26 mouse cellular contexts compared by ENCODE assay signal in genomic region chr11:15250022-15250421, GRCm38 (mm10).
DNase-seq lines count a peak whose midpoint lies in the region; ATAC-seq and TF ChIP-seq lines count a peak whose summit lies in the region.
"Had no signal": no experiment of that assay in that cellular context is flagged by ENCODE, and none has a peak within 500 bp of the region (broad histone marks: within the 10 kb centered on the region; RNA-seq: fewer than 3 reads in every experiment).

No protein-coding gene starts in this region.

- no peak overlapping the region for H3K4me2 ChIP-seq in limb, embryonic 14.5 days (replicated peaks; ENCODE audit: low read depth, low read length, severe bottlenecking)
- H3K4me2 ChIP-seq in embryonic facial prominence, embryonic 14.5 days (ENCODE audit: low read depth, low read length), result no peak overlapping the region
- H3K4me2 ChIP-seq: embryonic facial prominence, embryonic 12.5 days; forebrain, embryonic 13.5 days; hindbrain, embryonic 12.5 days had no signal

- no peak for TF ChIP-seq CTCF in MEL (IDR thresholded peaks at IDR 0.05 in 2 of 3, conservative IDR thresholded peaks at IDR 0.05 in 1 of 3; ENCODE audit: control insufficient read depth in 1 of 3, insufficient read depth in 1 of 3, low read depth in 2 of 3, low read length in 3 of 3, poor library complexity in 1 of 3, severe bottlenecking in 1 of 3)

- peak in 1 of 2 experiments; percentile 35; a peak in 1 of 4 replicates for TF ChIP-seq EP300 in MEL (IDR thresholded peaks at IDR 0.05; ENCODE audit: low read depth in 1 of 2, low read length in 2 of 2)

- no peak for ATAC-seq in limb, embryonic 14.5 days (ENCODE audit: low FRiP score, low read depth)
- no peak for ATAC-seq in embryonic facial prominence, embryonic 14.5 days (ENCODE audit: low read depth)
- ATAC-seq: activated CD4-positive, CD25-positive, alpha-beta regulatory T cell, adult 4 months; CD4-positive, CD25-positive, alpha-beta regulatory T cell, adult 4 months; forebrain, embryonic 13.5 days; hindbrain, embryonic 16.5 days; inflammation-experienced regulatory T-cells, adult 6 months; intestine, postnatal 0 days; Patski had no signal

- H3K27me3 ChIP-seq in limb, embryonic 14.5 days (ENCODE audit: control insufficient read depth, insufficient read depth, low read length), result no peaks in the 10 kb centered on the region
- no peaks in the 10 kb centered on the region for H3K27me3 ChIP-seq in limb, embryonic 10.5 days (ENCODE audit: low read depth, poor library complexity, severe bottlenecking)
- no peaks in the 10 kb centered on the region for H3K27me3 ChIP-seq in MEL (ENCODE audit: control insufficient read depth in 1 of 2, insufficient read depth in 2 of 2, low read length in 2 of 2)
- no peaks in the 10 kb centered on the region for H3K27me3 ChIP-seq in embryonic facial prominence, embryonic 14.5 days (replicated peaks; ENCODE audit: control insufficient read depth, insufficient read depth, low read length)
- H3K27me3 ChIP-seq: embryonic facial prominence, embryonic 12.5 days; forebrain, embryonic 13.5 days; hindbrain, embryonic 12.5 days; Patski had no signal

- H3K4me3 ChIP-seq in limb, embryonic 14.5 days (replicated peaks; ENCODE audit: low read length), result no peak overlapping the region
- H3K4me3 ChIP-seq in limb, embryonic 10.5 days, result no peak overlapping the region
- H3K4me3 ChIP-seq in MEL (ENCODE audit: control insufficient read depth in 1 of 2, insufficient read depth in 1 of 2, low read depth in 2 of 2, low read length in 2 of 2), result no peak overlapping the region
- H3K4me3 ChIP-seq in embryonic facial prominence, embryonic 14.5 days (ENCODE audit: low read depth, low read length), result no peak overlapping the region
- H3K4me3 ChIP-seq: embryonic facial prominence, embryonic 12.5 days; forebrain, embryonic 13.5 days; heart, embryonic 10.5 days; hindbrain, embryonic 12.5 days had no signal

- TF ChIP-seq RAD21 in MEL (IDR thresholded peaks at IDR 0.05; ENCODE audit: low read depth, low read length), result no peak

- H3K4me1 ChIP-seq in limb, embryonic 14.5 days (ENCODE audit: control insufficient read depth, insufficient read depth, low read length), result no peaks in the 10 kb centered on the region
- H3K4me1 ChIP-seq in limb, embryonic 10.5 days, result no peaks in the 10 kb centered on the region
- no peaks in the 10 kb centered on the region for H3K4me1 ChIP-seq in MEL (ENCODE audit: control insufficient read depth in 1 of 2, insufficient read depth in 2 of 2, low read length in 2 of 2)
- H3K4me1 ChIP-seq in embryonic facial prominence, embryonic 14.5 days (ENCODE audit: control insufficient read depth, insufficient read depth, low read length), result no peaks in the 10 kb centered on the region
- H3K4me1 ChIP-seq: embryonic facial prominence, embryonic 12.5 days; forebrain, embryonic 13.5 days; heart, embryonic 10.5 days; hindbrain, embryonic 12.5 days had no signal

- no peak overlapping the region for H3K27ac ChIP-seq in limb, embryonic 14.5 days (replicated peaks; ENCODE audit: low read depth, low read length)
- H3K27ac ChIP-seq in limb, embryonic 10.5 days, result no peak overlapping the region
- H3K27ac ChIP-seq in MEL (ENCODE audit: control insufficient read depth, low read depth, low read length), result no peak overlapping the region
- H3K27ac ChIP-seq in embryonic facial prominence, embryonic 14.5 days (replicated peaks; ENCODE audit: low read depth, low read length), result no peak overlapping the region
- H3K27ac ChIP-seq: embryonic facial prominence, embryonic 12.5 days; forebrain, embryonic 13.5 days; heart, embryonic 10.5 days; hindbrain, embryonic 12.5 days had no signal

- H3K9me3 ChIP-seq in limb, embryonic 14.5 days (ENCODE audit: control insufficient read depth, low read length), result no peaks in the 10 kb centered on the region
- no peaks in the 10 kb centered on the region for H3K9me3 ChIP-seq in limb, embryonic 10.5 days (replicated peaks)
- H3K9me3 ChIP-seq in MEL (replicated peaks; ENCODE audit: insufficient read depth, low read length), result no peaks in the 10 kb centered on the region
- H3K9me3 ChIP-seq in embryonic facial prominence, embryonic 14.5 days (ENCODE audit: control insufficient read depth, low read length), result no peaks in the 10 kb centered on the region
- H3K9me3 ChIP-seq: embryonic facial prominence, embryonic 12.5 days; forebrain, embryonic 13.5 days; G1E; heart, embryonic 10.5 days; hindbrain, embryonic 12.5 days had no signal

- H3K9ac ChIP-seq in limb, embryonic 14.5 days (ENCODE audit: low read depth, low read length, severe bottlenecking), result no peak overlapping the region
- H3K9ac ChIP-seq in MEL (ENCODE audit: control insufficient read depth, low read depth, low read length, poor library complexity, severe bottlenecking), result no peak overlapping the region
- H3K9ac ChIP-seq in embryonic facial prominence, embryonic 14.5 days (ENCODE audit: low read depth, low read length), result no peak overlapping the region
- H3K9ac ChIP-seq: embryonic facial prominence, embryonic 12.5 days; forebrain, embryonic 13.5 days; hindbrain, embryonic 12.5 days had no signal

- no peaks in the 10 kb centered on the region for H3K36me3 ChIP-seq in limb, embryonic 14.5 days (ENCODE audit: control insufficient read depth, insufficient read depth, low read length)
- no peaks in the 10 kb centered on the region for H3K36me3 ChIP-seq in limb, embryonic 10.5 days
- H3K36me3 ChIP-seq in MEL (ENCODE audit: control insufficient read depth in 1 of 2, insufficient read depth in 2 of 2, low read length in 2 of 2), result no peaks in the 10 kb centered on the region
- H3K36me3 ChIP-seq in embryonic facial prominence, embryonic 14.5 days (ENCODE audit: control insufficient read depth, insufficient read depth, low read length), result no peaks in the 10 kb centered on the region
- H3K36me3 ChIP-seq: embryonic facial prominence, embryonic 12.5 days; G1E; heart, embryonic 10.5 days; hindbrain, embryonic 12.5 days had no signal

- no peak for TF ChIP-seq POLR2A in limb, embryonic 14.5 days (IDR thresholded peaks at IDR 0.05; ENCODE audit: borderline replicate concordance, extremely low read depth, insufficient read depth, insufficient read length)
- TF ChIP-seq POLR2A in MEL (IDR thresholded peaks at IDR 0.05; ENCODE audit: control insufficient read depth in 1 of 2, insufficient read depth in 1 of 2, low read depth in 1 of 2, low read length in 2 of 2, poor library complexity in 1 of 2), result no peak

- 49% methylated on average over 2 of the region's 2 CpGs for WGBS in limb, embryonic 14.5 days
- WGBS in limb, embryonic 10.5 days, result 78% methylated on average over 2 of the region's 2 CpGs
- WGBS in embryonic facial prominence, embryonic 14.5 days, result 21% methylated on average over 2 of the region's 2 CpGs

- H3K79me2 ChIP-seq in MEL (ENCODE audit: control insufficient read depth, insufficient read depth, low read length, poor library complexity), result no peaks in the 10 kb centered on the region

- peak; percentile 4 for DNase-seq in embryo, embryonic 10.5 days (ENCODE audit: low spot score)
- DNase-seq in embryo, embryonic 9.5 days (ENCODE audit: extremely low spot score), result no peak
- peak; percentile 5 for DNase-seq in limb, embryonic 14.5 days (ENCODE audit: low spot score)
- DNase-seq in limb, embryonic 10.5 days (ENCODE audit: low spot score), result no peak
- DNase-seq in MEL (ENCODE audit: low read depth, low spot score), result peak; percentile 26
- peak; percentile 68 for DNase-seq in embryonic facial prominence, embryonic 14.5 days (ENCODE audit: low spot score)
- no peak for DNase-seq in layer of hippocampus, postnatal 25 days (ENCODE audit: extremely low spot score in 1 of 2, low spot score in 1 of 2)
- DNase-seq: adrenal gland, postnatal 14 days; B cell, adult 2 months; cerebellum, adult 2 months; cerebellum, postnatal 10 days; gastrocnemius, postnatal 10 days; heart, adult 18-20 months; heart, postnatal 10 days; heart, postnatal 4 days had no signal

TF ChIP-seq in MEL, 35 proteins besides CTCF, POLR2A, EP300 and RAD21:
- TF ChIP-seq USF2 (IDR thresholded peaks at IDR 0.05; ENCODE audit: borderline replicate concordance in 1 of 2, insufficient read depth in 1 of 2, low read depth in 1 of 2, low read length in 2 of 2) (no peak), MYC (IDR thresholded peaks at IDR 0.05; ENCODE audit: low read depth, low read length) (no peak), JUND (IDR thresholded peaks at IDR 0.05; ENCODE audit: low read depth, low read length) (no peak), ZC3H11A (IDR thresholded peaks at IDR 0.05; ENCODE audit: low read depth, low read length) (no peak), NRF1 (IDR thresholded peaks at IDR 0.05; ENCODE audit: insufficient read depth, low read depth, low read length, poor library complexity, severe bottlenecking) (no peak), GATA1 (IDR thresholded peaks at IDR 0.05; ENCODE audit: low read depth, low read length) (0 out of 2 replicates have a peak, but pooled peaks have one; percentile 25), MXI1 (IDR thresholded peaks at IDR 0.05; ENCODE audit: low read depth, low read length) (no peak; the same call in 1 of the 2 replicates), ELF1 (IDR thresholded peaks at IDR 0.05; ENCODE audit: low read depth, low read length) (0 out of 2 replicates have a peak, but pooled peaks have one; percentile 9), TCF12 (IDR thresholded peaks at IDR 0.05; ENCODE audit: low read depth, low read length) (peak; percentile 68; the same call in 1 of the 2 replicates), RCOR1 (IDR thresholded peaks at IDR 0.05; ENCODE audit: low read depth, low read length) (peak; percentile 93), ETS1 (IDR thresholded peaks at IDR 0.05; ENCODE audit: low read depth, low read length) (0 out of 2 replicates have a peak, but pooled peaks have one; percentile 42), ZNF384 (IDR thresholded peaks at IDR 0.05; ENCODE audit: low read depth, low read length) (0 out of 2 replicates have a peak, but pooled peaks have one; percentile 18), NELFE (IDR thresholded peaks at IDR 0.05; ENCODE audit: low read depth, low read length) (no peak)

Comparison
In these comparisons a context has a peak if more than half of its experiments do, and no peak if none do; other contexts are left out.
1. DNase-seq: peak in embryo, embryonic 10.5 days (single experiment), limb, embryonic 14.5 days (single experiment), MEL (single experiment) and embryonic facial prominence, embryonic 14.5 days (single experiment); none in embryo, embryonic 9.5 days (single experiment), limb, embryonic 10.5 days (single experiment) and layer of hippocampus, postnatal 25 days (0 of 2).